Mouse (Mus musculus) megakaryocyte, embryonic 14.5 days (primary cell): ENCODE measurements around the gene Lurap1.

Experiments
- FLI1 ChIP-seq: IDR thresholded peaks from 2 replicates; pipeline ENCODE4 v1.6.1; 2012; ENCODE audit warnings: low read length, inconsistent platforms, mixed read lengths
- GATA1 ChIP-seq: IDR thresholded peaks from 3 replicates; pipeline ENCODE4 v1.6.1; 2012; ENCODE audit warnings: mixed read lengths, low read length, inconsistent platforms, borderline replicate concordance

DNA sequence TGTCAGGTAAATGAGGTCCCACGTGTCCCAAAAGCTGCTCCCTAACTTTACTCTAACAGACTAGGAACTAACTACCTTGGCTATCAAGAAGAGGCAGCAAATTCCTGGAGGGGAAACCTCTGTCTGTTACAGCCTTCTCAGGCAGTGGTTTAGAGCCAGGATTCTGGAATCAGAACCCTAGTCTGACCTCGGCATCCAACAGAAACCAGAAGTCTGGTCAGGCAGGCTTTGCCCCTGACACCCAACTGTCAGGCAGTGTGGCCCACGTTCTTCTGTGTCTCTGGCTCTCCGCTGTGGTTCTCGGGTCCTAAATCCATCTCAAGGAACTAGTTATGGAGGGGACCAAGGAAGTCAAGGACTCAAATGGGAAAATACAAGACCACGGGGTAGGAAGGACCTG lies at the start of gene Lurap1:
- TF ChIP-seq FLI1, result no peak
- TF ChIP-seq GATA1, result no peak
